Mouse (Mus musculus) cerebral cortex, adult 2 months (tissue): ENCODE data around the gene Cldn34d.

Experiments
- WGBS: fragments of 180-500 bp; shearing (Covaris S2); methylation state at CpG from one replicate; pipeline ENCODE4 v1.1.7; 2018; 5-methylcytosine and 5-hydroxymethylcytosine counted together

Cldn34d gene

GRCm38 (mm10) chrX:76602824-76603223 is at the start of gene Cldn34d:
Cldn34d (minus strand) TSS chrX:76602924.
- 76% methylated on average over 1 of the region's 1 CpGs for WGBS

GRCm38 (mm10) chrX:76598459-76599206 is 4.1 kb downstream of the Cldn34d start:
- WGBS, result 47% methylated on average over 6 of the region's 6 CpGs
